Mouse (Mus musculus) liver, embryonic 14.5 days (tissue): ENCODE results near the gene Avil. TPM values are rescaled to one million over a fixed set of nuclear protein-coding genes. Genes with fewer than 3 reads are reported as not detected.

Experiments used
- ATAC-seq: fragments of 200-750 bp; cut with Nextera tagmentation; 2 replicates; pipeline ENCODE4 v1.8.0; 2017; ENCODE audit warnings: moderate number of reproducible peaks, mild to moderate bottlenecking, moderate library complexity; ENCODE audit not compliant: insufficient read depth
- DNase-seq, 3 experiments: peaks; one replicate each; pipeline ENCODE4 v3.0.0-alpha.2; 2012 to 2013; ENCODE audit warnings: low read depth in 3 of 3, low spot score in 3 of 3
- H3K27ac ChIP-seq: fragments of 300-500 bp; sonication (generic); 2 replicates; pipeline ENCODE4 v1.5.1; 2014; ENCODE audit warnings: moderate library complexity, mild to moderate bottlenecking, control low read depth, inconsistent platforms
- H3K27me3 ChIP-seq: fragments of 300-500 bp; sonication (generic); 2 replicates; pipeline ENCODE4 v1.6.1; 2014; ENCODE audit warnings: mild to moderate bottlenecking, low read length, moderate library complexity; ENCODE audit not compliant: control insufficient read depth, insufficient read depth
- H3K36me3 ChIP-seq: fragments of 300-500 bp; sonication (generic); replicated peaks from 2 replicates; pipeline ENCODE4 v1.6.1; 2014; ENCODE audit warnings: low read depth; ENCODE audit not compliant: control insufficient read depth, insufficient read depth
- H3K4me1 ChIP-seq, 2 experiments: fragments of 200-500 bp in 1 of 2; fragments of 300-500 bp in 1 of 2; sonication (generic) in 1 of 2; replicated peaks; 2 replicates each; pipeline ENCODE4 v1.6.1; 2012 to 2014; ENCODE audit warnings: antibody characterized with exemption in 1 of 2, inconsistent platforms in 1 of 2, low read length in 1 of 2; ENCODE audit not compliant: control insufficient read depth in 2 of 2, insufficient read depth in 2 of 2
- H3K4me2 ChIP-seq: fragments of 300-500 bp; sonication (generic); 2 replicates; pipeline ENCODE4 v1.6.1; 2014; ENCODE audit warnings: low read depth, mild to moderate bottlenecking, control low read depth, moderate library complexity
- H3K4me3 ChIP-seq, 2 experiments: fragments of 200-500 bp in 1 of 2; fragments of 300-500 bp in 1 of 2; sonication (generic) in 1 of 2; 2 replicates each; pipeline ENCODE4 v1.5.1; 2012 to 2014; ENCODE audit warnings: low read depth in 2 of 2, low read length in 2 of 2, mild to moderate bottlenecking in 2 of 2, control low read depth in 1 of 2, inconsistent platforms in 1 of 2, moderate library complexity in 1 of 2; ENCODE audit not compliant: insufficient read depth in 1 of 2
- H3K9ac ChIP-seq: fragments of 300-500 bp; sonication (generic); replicated peaks from 2 replicates; pipeline ENCODE4 v1.6.1; 2014; ENCODE audit warnings: mild to moderate bottlenecking, control low read depth, moderate library complexity
- H3K9me3 ChIP-seq: fragments of 300-500 bp; sonication (generic); 2 replicates; pipeline ENCODE4 v1.6.1; 2016; ENCODE audit warnings: low read length, mixed read lengths; ENCODE audit not compliant: control insufficient read depth
- CTCF ChIP-seq: IDR thresholded peaks from 2 replicates; pipeline ENCODE4 v1.5.1; 2016; ENCODE audit warnings: antibody characterized with exemption, low read depth, control low read depth
- EP300 ChIP-seq: IDR thresholded peaks from 2 replicates; pipeline ENCODE4 v1.6.1; 2016; ENCODE audit warnings: antibody characterized with exemption, low read depth
- WGBS: fragments of 180-500 bp; shearing (Covaris S2); extraction: QIAGEN DNeasy Blood & Tissue Kit; methylation state at CpG from one replicate; pipeline ENCODE4 v1.1.7; 2014; ENCODE audit not compliant: insufficient replicate concordance; 5-methylcytosine and 5-hydroxymethylcytosine counted together
- polyA plus RNA-seq, 2 experiments: library from polyadenylated mRNA; depleted of rRNA in 1 of 2; stranded (reverse) in 1 of 2; unstranded in 1 of 2; fragments of >200 nt; fragmentation: Nextera tagmentation in 1 of 2; extraction: Ambion mirVana in 1 of 2; gene quantifications; 2 replicates each; pipeline versions ENCODE4 v1.2.1 to v1.2.3; 2012 to 2014

Gene Avil
- polyA plus RNA-seq, 2 experiments = 0.03 to 0.12 TPM

GRCm38 (mm10) chr10:127049395-127050118, 49.0 kb downstream of the Avil start:
- Histone ChIP-seq H3K9ac (no peak overlapping the region), H3K4me3 (no peak overlapping the region), H3K4me1 (no peaks in the 10 kb centered on the region), H3K9me3 (no peaks in the 10 kb centered on the region), H3K27ac (no peak overlapping the region), H3K27me3 (peaks cover 49% of the 10 kb centered on the region), H3K4me2 (peak overlapping the region; percentile 22; the same call in 1 of the 2 replicates), H3K36me3 (no peaks in the 10 kb centered on the region; the same call in 1 of the 2 replicates)
- 4% methylated on average over 29 of the region's 29 CpGs for WGBS
- DNase-seq (no peak), ATAC-seq (no peak)
- TF ChIP-seq EP300 (no peak), CTCF (peak; percentile 54)

- no peaks in the 10 kb centered on the region for H3K9me3 ChIP-seq
- 9% methylated on average over 10 of the region's 10 CpGs for WGBS
- H3K4me2 ChIP-seq = no peak overlapping the region
- H3K4me3 ChIP-seq = no peak overlapping the region
- no peak overlapping the region for H3K27ac ChIP-seq
- TF ChIP-seq CTCF (no peak), EP300 (no peak)
- no peak overlapping the region for H3K9ac ChIP-seq
- DNase-seq = no peak
- no peak for ATAC-seq
- peaks cover 49% of the 10 kb centered on the region for H3K27me3 ChIP-seq
- H3K36me3 ChIP-seq = no peaks in the 10 kb centered on the region
- no peaks in the 10 kb centered on the region for H3K4me1 ChIP-seq
Observed at GRCm38 (mm10) chr10:127050119-127050474, 49.6 kb downstream of the Avil start.

- Histone ChIP-seq H3K4me3 (no peak overlapping the region), H3K4me1 (no peaks in the 10 kb centered on the region), H3K36me3 (no peaks in the 10 kb centered on the region), H3K27ac (no peak overlapping the region), H3K9ac (no peak overlapping the region), H3K4me2 (no peak overlapping the region), H3K9me3 (no peaks in the 10 kb centered on the region), H3K27me3 (peaks cover 52% of the 10 kb centered on the region)
- ATAC-seq (no peak), DNase-seq (no peak)
- no peak for TF ChIP-seq EP300
- TF ChIP-seq CTCF = peak; percentile 26; the same call in 1 of the 2 replicates
- 45% methylated on average over 4 of the region's 4 CpGs for WGBS
Observed at GRCm38 (mm10) chr10:127054646-127055045, 54.1 kb downstream of the Avil start.

DNA sequence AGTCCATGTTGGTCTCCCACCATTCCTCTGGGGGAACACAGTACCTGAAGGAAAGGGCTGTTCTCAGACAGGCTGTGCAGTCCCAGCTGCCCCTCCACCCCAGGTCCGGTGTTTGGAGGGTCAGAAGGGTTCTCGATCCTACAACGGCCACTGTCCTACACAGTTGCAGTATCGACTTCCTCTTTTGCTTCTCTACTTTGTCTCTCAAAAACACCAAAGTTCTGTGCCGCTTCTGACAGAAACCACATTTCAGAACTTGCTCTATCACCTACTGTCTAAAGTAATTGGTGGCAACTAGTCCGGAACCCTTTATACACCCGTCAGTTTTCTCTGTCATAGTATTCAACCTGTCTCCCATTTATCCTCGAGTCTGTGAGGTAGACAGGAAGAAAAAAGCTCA, 54.9 kb downstream of the Avil start:
- ATAC-seq = no peak
- no peak for TF ChIP-seq CTCF
- TF ChIP-seq EP300 = no peak
- Histone ChIP-seq H3K4me1 (0 out of 4 replicates have a peak, but pooled peaks cover 0 to 2% of the 10 kb centered on the region in 2 experiments), H3K36me3 (no peaks in the 10 kb centered on the region), H3K4me2 (no peak overlapping the region), H3K9ac (no peak overlapping the region), H3K27ac (no peak overlapping the region), H3K27me3 (peaks cover 52% of the 10 kb centered on the region), H3K4me3 (no peak overlapping the region), H3K9me3 (no peaks in the 10 kb centered on the region)
- no peak for DNase-seq
- WGBS = 36% methylated on average over 8 of the region's 8 CpGs

DNA sequence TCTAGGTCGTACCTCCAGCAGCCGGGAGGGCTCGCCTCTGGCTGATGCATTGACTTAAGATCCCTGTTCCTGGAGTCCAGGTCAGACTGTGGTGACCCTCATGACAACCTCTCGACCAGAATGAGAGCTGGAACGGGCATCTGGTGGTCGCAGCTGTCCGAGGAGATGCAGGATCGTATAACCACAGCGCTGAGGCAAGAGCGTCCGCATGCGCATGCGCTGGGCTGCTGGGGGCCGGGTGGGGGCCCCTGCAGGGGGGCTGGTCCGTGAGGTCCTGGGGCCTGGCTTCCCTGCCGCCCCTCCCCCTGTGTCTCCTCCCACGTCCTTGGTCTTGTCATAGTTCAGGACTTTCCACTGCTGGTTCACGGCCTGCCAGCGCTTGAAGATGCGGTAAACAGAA, 56.0 kb downstream of the Avil start:
- no peak for ATAC-seq
- no peak for DNase-seq
- Histone ChIP-seq H3K27me3 (peaks cover 52% of the 10 kb centered on the region), H3K4me1 (0 out of 4 replicates have a peak, but pooled peaks cover 0 to 3% of the 10 kb centered on the region in 2 experiments), H3K4me3 (no peak overlapping the region), H3K27ac (no peak overlapping the region), H3K9me3 (no peaks in the 10 kb centered on the region), H3K9ac (no peak overlapping the region), H3K4me2 (no peak overlapping the region), H3K36me3 (no peaks in the 10 kb centered on the region)
- WGBS = 74% methylated on average over 20 of the region's 20 CpGs
- no peak for TF ChIP-seq EP300
- no peak for TF ChIP-seq CTCF
